Mouse (Mus musculus): Measurements from ENCODE around the gene Abhd14a. TPM values are rescaled to one million over a fixed set of nuclear protein-coding genes. Genes with fewer than 3 reads are reported as not detected.

Gene Abhd14a
- polyA plus RNA-seq, 1 experiment from 2014 or later: 51.2 TPM

DNA sequence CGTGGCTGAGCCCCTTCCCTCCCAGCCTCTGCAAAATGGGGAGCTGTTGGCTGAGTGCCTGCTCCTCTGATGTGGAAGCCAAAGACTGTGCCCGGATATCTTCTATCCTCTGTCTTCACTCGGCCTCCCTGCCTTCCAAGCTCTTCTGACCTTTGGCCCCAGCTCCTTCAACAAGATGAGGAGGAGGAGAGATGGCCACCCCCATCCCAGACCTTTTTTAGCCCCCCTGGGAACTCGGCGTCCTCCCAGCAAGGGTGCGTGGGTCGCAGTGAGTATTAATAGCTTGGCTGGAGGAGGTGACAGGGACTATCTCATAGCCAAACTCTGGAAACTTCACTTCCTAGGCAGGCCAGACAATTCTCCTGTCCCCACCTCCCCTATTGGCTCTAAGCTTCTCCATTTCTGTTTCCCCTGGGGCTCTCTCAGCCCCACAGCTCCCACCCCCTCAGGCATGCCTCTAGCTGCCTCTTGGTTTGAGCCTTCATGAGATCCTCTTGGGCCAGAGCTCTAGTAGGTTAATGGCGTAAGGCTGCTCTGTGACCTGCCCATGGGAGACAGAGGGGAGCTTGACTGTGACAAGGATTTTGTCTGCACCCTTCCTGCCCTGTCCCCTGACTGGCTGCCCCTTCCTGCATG is 40.9 kb downstream of the Abhd14a start:
- H3K9me3 ChIP-seq (ENCODE audit: control insufficient read depth, low read length): no peaks in the 10 kb centered on the region
- H3K9ac ChIP-seq (replicated peaks; ENCODE audit: low read length): no peak overlapping the region
- ATAC-seq (ENCODE audit: low FRiP score, low TSS enrichment) (no peak), DNase-seq (no peak)
- 60% methylated on average over 8 of the region's 8 CpGs for WGBS
- no peak overlapping the region for H3K27ac ChIP-seq (replicated peaks; ENCODE audit: low read depth, low read length)
- H3K36me3 ChIP-seq (ENCODE audit: control insufficient read depth, insufficient read depth, low read length): no peaks in the 10 kb centered on the region
- no peak overlapping the region for H3K4me2 ChIP-seq (ENCODE audit: low read length)
- no peak overlapping the region for H3K4me3 ChIP-seq (replicated peaks; ENCODE audit: low read depth, low read length)
- H3K27me3 ChIP-seq (ENCODE audit: control insufficient read depth, insufficient read depth, low read length): no peaks in the 10 kb centered on the region
- H3K4me1 ChIP-seq (ENCODE audit: control insufficient read depth, insufficient read depth, low read length): no peaks in the 10 kb centered on the region; the same call in 1 of the 2 replicates

DNA sequence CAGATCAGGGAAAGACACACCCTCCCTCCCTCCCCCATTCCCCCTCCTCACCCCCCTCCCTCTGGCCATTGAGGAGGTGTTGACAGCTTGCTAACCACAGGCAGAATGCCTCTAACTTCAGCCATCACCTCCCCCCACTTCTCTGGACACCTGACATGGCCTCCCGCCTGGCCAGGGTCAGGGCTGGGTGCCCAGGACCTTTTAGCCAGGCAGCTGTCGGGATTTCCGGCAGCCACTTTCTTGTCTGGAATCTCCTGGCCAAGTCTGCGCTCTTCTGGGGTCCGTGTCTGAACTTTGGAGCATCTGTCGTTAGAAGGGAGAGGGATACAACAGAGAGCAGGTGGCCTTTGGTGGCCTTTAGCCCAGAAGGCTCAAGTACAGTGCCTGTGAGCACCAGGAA is 42.2 kb downstream of the Abhd14a start:
- Histone ChIP-seq H3K9me3 (ENCODE audit: control insufficient read depth, low read length) (no peaks in the 10 kb centered on the region), H3K4me3 (replicated peaks; ENCODE audit: low read depth, low read length) (no peak overlapping the region), H3K36me3 (ENCODE audit: control insufficient read depth, insufficient read depth, low read length) (no peaks in the 10 kb centered on the region), H3K9ac (replicated peaks; ENCODE audit: low read length) (no peak overlapping the region), H3K4me1 (ENCODE audit: control insufficient read depth, insufficient read depth, low read length) (no peaks in the 10 kb centered on the region; the same call in 1 of the 2 replicates), H3K27ac (replicated peaks; ENCODE audit: low read depth, low read length) (no peak overlapping the region), H3K4me2 (ENCODE audit: low read length) (no peak overlapping the region), H3K27me3 (ENCODE audit: control insufficient read depth, insufficient read depth, low read length) (no peaks in the 10 kb centered on the region)
- ATAC-seq (ENCODE audit: low FRiP score, low TSS enrichment) (no peak), DNase-seq (no peak)
- 39% methylated on average over 6 of the region's 6 CpGs for WGBS

DNA sequence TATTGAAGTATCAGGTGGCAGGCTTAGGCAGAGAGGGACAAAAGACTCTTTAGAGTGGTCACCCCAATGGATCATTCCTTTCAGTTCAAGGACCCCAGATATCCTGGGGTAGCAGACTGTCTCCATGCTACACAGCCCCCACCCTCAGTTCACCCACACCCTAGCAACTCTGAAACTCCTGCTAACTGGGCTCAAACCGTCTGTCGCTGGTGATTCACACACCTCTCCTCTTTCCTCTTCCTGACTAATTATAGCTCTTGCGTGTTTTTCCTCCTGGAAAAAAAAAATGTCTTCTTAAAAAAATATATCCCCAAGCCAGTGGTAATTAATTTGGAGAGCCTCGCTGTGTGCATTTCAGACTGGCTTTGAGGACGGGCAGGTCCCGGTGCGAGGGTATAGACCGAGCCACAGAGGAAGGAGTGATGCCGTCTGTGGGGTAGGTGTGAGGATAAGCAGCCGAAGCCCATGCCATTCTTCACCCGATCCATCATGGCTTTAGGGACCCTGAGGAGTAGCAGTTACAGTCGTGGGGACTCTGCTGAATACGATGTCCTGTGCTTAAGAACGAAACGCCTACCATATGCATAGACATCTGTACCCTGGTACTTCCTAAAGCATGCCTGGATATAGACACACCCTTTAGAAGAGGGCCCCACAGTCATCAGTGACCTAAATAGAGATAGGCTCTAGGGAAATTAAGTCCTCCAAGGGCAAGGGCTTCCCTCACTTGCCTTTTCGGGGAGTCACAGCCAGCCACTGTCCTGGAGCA is 44.7 kb downstream of the Abhd14a start:
- Histone ChIP-seq H3K36me3 (ENCODE audit: control insufficient read depth, insufficient read depth, low read length) (no peaks in the 10 kb centered on the region), H3K4me1 (ENCODE audit: control insufficient read depth, insufficient read depth, low read length) (no peaks in the 10 kb centered on the region; the same call in 1 of the 2 replicates), H3K27ac (replicated peaks; ENCODE audit: low read depth, low read length) (no peak overlapping the region), H3K9ac (replicated peaks; ENCODE audit: low read length) (no peak overlapping the region), H3K27me3 (ENCODE audit: control insufficient read depth, insufficient read depth, low read length) (no peaks in the 10 kb centered on the region), H3K4me2 (ENCODE audit: low read length) (no peak overlapping the region), H3K9me3 (ENCODE audit: control insufficient read depth, low read length) (no peaks in the 10 kb centered on the region), H3K4me3 (replicated peaks; ENCODE audit: low read depth, low read length) (no peak overlapping the region)
- no peak for DNase-seq
- 90% methylated on average over 16 of the region's 16 CpGs for WGBS
- no peak for ATAC-seq (ENCODE audit: low FRiP score, low TSS enrichment)

DNA sequence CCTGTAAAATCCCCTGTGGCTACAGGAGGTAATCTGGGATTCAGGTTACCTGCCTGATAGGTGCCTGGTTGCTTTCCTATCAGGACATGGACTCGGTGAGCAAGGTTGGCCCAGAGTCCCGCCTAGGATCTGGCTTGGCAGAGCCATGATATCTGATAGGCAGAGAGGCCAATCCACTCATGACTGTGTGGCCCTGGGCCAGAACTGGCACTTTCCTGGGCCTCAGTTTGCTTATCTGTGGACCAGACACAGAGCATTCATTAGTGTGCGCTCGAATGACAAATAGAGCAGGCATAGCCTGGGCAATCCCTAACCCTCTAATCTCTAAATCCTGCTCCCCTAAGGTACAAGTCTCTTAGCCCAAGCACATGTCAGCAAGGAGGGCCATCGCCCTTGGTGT is 45.3 kb downstream of the Abhd14a start:
- ATAC-seq (ENCODE audit: low FRiP score, low TSS enrichment) (no peak), DNase-seq (no peak)
- Histone ChIP-seq H3K9ac (replicated peaks; ENCODE audit: low read length) (no peak overlapping the region), H3K27ac (replicated peaks; ENCODE audit: low read depth, low read length) (no peak overlapping the region), H3K4me1 (ENCODE audit: control insufficient read depth, insufficient read depth, low read length) (no peaks in the 10 kb centered on the region; the same call in 1 of the 2 replicates), H3K27me3 (ENCODE audit: control insufficient read depth, insufficient read depth, low read length) (no peaks in the 10 kb centered on the region), H3K4me2 (ENCODE audit: low read length) (no peak overlapping the region), H3K9me3 (ENCODE audit: control insufficient read depth, low read length) (no peaks in the 10 kb centered on the region), H3K4me3 (replicated peaks; ENCODE audit: low read depth, low read length) (no peak overlapping the region), H3K36me3 (ENCODE audit: control insufficient read depth, insufficient read depth, low read length) (no peaks in the 10 kb centered on the region)
- 82% methylated on average over 5 of the region's 5 CpGs for WGBS

DNA sequence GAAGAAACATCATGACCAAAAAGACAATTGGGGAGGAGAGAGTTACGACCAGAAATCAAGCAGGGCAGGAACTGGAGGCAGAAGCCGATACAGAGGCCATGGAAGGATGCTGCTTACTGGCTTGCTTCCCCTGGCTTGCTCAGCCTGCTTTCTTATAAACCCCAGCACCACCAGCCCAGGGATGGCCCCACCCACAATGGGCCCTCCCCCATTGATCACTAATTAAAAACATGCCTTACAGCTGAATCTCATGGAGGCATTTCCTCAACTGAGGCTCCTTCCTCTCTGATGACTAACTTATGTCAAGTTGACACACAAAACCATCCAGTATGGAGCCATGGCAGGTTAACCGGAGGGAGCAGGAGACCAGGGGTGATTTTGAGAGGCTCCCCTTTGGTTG is 47.7 kb downstream of the Abhd14a start:
- no peak for ATAC-seq (ENCODE audit: low FRiP score, low TSS enrichment)
- Histone ChIP-seq H3K4me2 (ENCODE audit: low read length) (no peak overlapping the region), H3K4me1 (ENCODE audit: control insufficient read depth, insufficient read depth, low read length) (peaks cover 8% of the 10 kb centered on the region), H3K9ac (replicated peaks; ENCODE audit: low read length) (no peak overlapping the region), H3K9me3 (ENCODE audit: control insufficient read depth, low read length) (no peaks in the 10 kb centered on the region), H3K27me3 (ENCODE audit: control insufficient read depth, insufficient read depth, low read length) (no peaks in the 10 kb centered on the region), H3K27ac (replicated peaks; ENCODE audit: low read depth, low read length) (no peak overlapping the region), H3K4me3 (replicated peaks; ENCODE audit: low read depth, low read length) (no peak overlapping the region), H3K36me3 (ENCODE audit: control insufficient read depth, insufficient read depth, low read length) (no peaks in the 10 kb centered on the region)
- DNase-seq: no peak
- WGBS: 86% methylated on average over 3 of the region's 3 CpGs

DNA sequence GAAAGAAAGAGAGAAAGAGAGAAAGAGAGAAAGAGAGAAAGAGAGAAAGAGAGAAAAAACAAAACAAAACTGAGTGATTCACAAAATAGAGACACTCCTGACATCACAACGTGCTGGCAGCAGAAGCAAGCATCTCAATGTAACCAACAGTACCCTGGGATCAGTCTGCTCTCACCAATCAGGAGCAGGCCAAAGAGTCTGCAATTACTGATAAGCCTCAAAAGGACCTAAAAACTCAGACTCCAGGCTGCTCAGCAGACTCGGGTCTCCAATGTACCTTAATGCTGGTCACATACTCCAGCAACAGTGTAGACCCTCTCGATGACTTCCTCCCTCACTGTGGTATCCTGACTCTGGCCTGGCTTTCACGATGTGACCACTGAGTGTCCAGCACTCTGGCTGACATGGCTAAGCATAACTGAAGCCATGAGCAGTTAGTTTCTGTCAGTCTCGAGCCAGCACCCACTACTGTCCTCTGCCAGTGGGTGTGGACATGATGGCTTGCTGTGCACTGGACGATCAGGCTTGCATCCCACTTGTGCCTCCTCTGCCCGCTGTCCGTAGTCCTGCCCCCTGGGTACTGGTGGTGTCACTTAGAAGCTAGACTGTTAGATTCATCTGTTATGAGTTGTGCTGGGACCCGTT is 48.7 kb downstream of the Abhd14a start:
- Histone ChIP-seq H3K9me3 (ENCODE audit: control insufficient read depth, low read length) (no peaks in the 10 kb centered on the region), H3K4me3 (replicated peaks; ENCODE audit: low read depth, low read length) (no peak overlapping the region), H3K9ac (replicated peaks; ENCODE audit: low read length) (no peak overlapping the region), H3K27ac (replicated peaks; ENCODE audit: low read depth, low read length) (no peak overlapping the region), H3K27me3 (ENCODE audit: control insufficient read depth, insufficient read depth, low read length) (no peaks in the 10 kb centered on the region), H3K4me1 (ENCODE audit: control insufficient read depth, insufficient read depth, low read length) (peaks cover 15% of the 10 kb centered on the region), H3K36me3 (ENCODE audit: control insufficient read depth, insufficient read depth, low read length) (no peaks in the 10 kb centered on the region), H3K4me2 (ENCODE audit: low read length) (no peak overlapping the region)
- 84% methylated on average over 9 of the region's 9 CpGs for WGBS
- DNase-seq: no peak
- no peak for ATAC-seq (ENCODE audit: low FRiP score, low TSS enrichment)

DNA sequence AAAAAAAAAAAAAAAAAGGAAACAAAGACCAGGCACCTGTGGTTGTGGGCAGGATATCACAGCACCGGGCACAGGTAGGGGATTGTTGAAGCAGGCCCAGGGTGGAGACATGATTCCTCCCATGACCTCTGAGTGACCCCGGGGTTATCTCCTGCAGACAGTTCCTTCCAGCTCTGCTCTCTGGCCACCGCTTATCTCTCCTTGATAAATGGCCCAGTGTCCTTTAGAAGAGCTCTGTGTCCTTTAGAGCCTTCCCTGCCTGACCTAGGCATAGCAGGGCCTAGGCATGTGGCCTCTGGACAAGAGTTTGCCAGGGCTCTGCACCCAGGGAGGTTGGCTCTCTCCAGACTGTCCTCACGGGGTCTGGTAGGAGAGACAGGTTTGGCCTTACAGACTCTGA is 49.7 kb downstream of the Abhd14a start:
- WGBS: 93% methylated on average over 4 of the region's 4 CpGs
- ATAC-seq (ENCODE audit: low FRiP score, low TSS enrichment) (no peak), DNase-seq (no peak)
- H3K9me3 ChIP-seq (ENCODE audit: control insufficient read depth, low read length): no peaks in the 10 kb centered on the region
- no peak overlapping the region for H3K4me3 ChIP-seq (replicated peaks; ENCODE audit: low read depth, low read length)
- no peaks in the 10 kb centered on the region for H3K36me3 ChIP-seq (ENCODE audit: control insufficient read depth, insufficient read depth, low read length)
- no peak overlapping the region for H3K9ac ChIP-seq (replicated peaks; ENCODE audit: low read length)
- peaks cover 17% of the 10 kb centered on the region for H3K4me1 ChIP-seq (ENCODE audit: control insufficient read depth, insufficient read depth, low read length)
- no peak overlapping the region for H3K27ac ChIP-seq (replicated peaks; ENCODE audit: low read depth, low read length)
- H3K27me3 ChIP-seq (ENCODE audit: control insufficient read depth, insufficient read depth, low read length): no peaks in the 10 kb centered on the region
- no peak overlapping the region for H3K4me2 ChIP-seq (ENCODE audit: low read length)

DNA sequence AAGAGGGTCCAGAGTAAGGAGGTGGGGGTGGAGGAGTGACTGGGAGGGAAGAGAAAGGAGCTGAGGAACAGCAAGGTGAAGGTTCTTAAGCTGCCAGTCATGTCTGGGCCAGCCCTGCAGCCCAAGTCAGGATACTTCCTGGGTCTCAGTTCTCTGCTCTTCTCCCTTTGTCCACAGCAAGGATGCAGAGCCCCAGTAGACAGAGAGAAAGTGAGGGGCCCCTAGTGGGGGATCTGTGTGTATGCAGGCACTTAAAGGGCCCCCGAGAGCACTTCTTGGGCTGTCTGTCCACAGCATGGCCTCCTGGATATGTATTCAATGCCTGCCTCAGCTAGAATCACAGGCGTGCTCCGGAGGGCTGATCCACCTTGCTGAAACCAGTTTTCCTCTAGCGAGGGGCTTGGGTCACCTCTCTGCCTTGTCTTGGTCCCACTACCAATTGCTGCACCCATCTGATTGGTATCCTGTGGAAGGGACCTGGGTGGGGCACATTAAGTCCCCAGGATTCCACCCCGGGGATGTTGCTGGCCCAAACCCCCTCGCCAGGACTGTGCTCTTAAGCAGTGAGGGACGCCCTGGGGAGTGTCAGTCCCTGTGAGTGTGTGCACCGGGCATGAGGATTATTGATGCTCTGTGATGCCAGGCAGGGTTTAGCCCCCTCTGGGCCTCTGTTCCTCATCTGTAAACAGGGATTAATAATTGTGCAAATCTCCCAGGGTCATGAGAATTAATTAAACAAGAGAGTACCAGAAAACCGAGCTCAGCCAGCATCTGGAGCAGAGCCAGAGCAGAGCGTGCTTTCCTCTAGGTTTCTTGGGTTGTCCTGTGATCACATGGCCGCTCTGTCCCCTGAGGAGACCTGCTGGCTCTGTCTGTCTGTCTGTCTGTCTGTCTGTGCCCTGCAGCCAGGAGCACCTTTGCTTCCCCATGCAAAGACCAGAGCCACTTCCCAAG is 52.6 kb downstream of the Abhd14a start:
- H3K4me2 ChIP-seq (ENCODE audit: low read length): no peak overlapping the region
- no peaks in the 10 kb centered on the region for H3K9me3 ChIP-seq (ENCODE audit: control insufficient read depth, low read length)
- 30% methylated on average over 11 of the region's 11 CpGs for WGBS
- H3K9ac ChIP-seq (replicated peaks; ENCODE audit: low read length): no peak overlapping the region
- H3K27me3 ChIP-seq (ENCODE audit: control insufficient read depth, insufficient read depth, low read length): no peaks in the 10 kb centered on the region
- H3K27ac ChIP-seq (replicated peaks; ENCODE audit: low read depth, low read length): peak overlapping the region; percentile 41; the same call in 1 of the 2 replicates
- peak; percentile 61 for DNase-seq
- H3K4me1 ChIP-seq (ENCODE audit: control insufficient read depth, insufficient read depth, low read length): peaks cover 19% of the 10 kb centered on the region
- no peaks in the 10 kb centered on the region for H3K36me3 ChIP-seq (ENCODE audit: control insufficient read depth, insufficient read depth, low read length)
- H3K4me3 ChIP-seq (replicated peaks; ENCODE audit: low read depth, low read length): no peak overlapping the region
- ATAC-seq (ENCODE audit: low FRiP score, low TSS enrichment): no peak
